Mouse (Mus musculus) CD8-positive naive resting alpha-beta T cell, adult 2 months (primary cell): ENCODE results near the gene Nat10.
A peak's percentile ranks its signal among the peaks of the same experiment; 100 is the strongest.

Experiments
- DNase-seq, 2 experiments: peaks; one replicate each; pipeline ENCODE4 v3.0.0; 2022; ENCODE audit warnings: low read depth in 2 of 2, low spot score in 2 of 2

The Nat10 gene

GRCm38 (mm10) chr2:103692810-103693209, 68.3 kb downstream of the Nat10 start:
- DNase-seq = no peak

- no peak for DNase-seq
These were observed 69.8 kb downstream of the Nat10 start for GRCm38 (mm10) chr2:103691278-103691677.

GRCm38 (mm10) chr2:103690828-103691227, 70.2 kb downstream of the Nat10 start:
- no peak for DNase-seq

- no peak for DNase-seq
These were observed 70.6 kb downstream of the Nat10 start for GRCm38 (mm10) chr2:103690425-103690824.

- DNase-seq = no peak
These were observed 73.2 kb downstream of the Nat10 start for GRCm38 (mm10) chr2:103687888-103688287.

GRCm38 (mm10) chr2:103687143-103687542, 73.9 kb downstream of the Nat10 start:
- no peak for DNase-seq

- no peak for DNase-seq
These were observed 75.5 kb downstream of the Nat10 start for GRCm38 (mm10) chr2:103685581-103685980.

- DNase-seq = no peak
These were observed 76.0 kb downstream of the Nat10 start for GRCm38 (mm10) chr2:103684926-103685577.

- DNase-seq = no peak
These were observed 76.6 kb downstream of the Nat10 start for GRCm38 (mm10) chr2:103684431-103684830.

- DNase-seq = peak; percentile 40 to 41
These were observed 78.1 kb downstream of the Nat10 start for GRCm38 (mm10) chr2:103682927-103683442.

GRCm38 (mm10) chr2:103682261-103682722, 78.8 kb downstream of the Nat10 start:
- DNase-seq = peak; percentile 82 to 86

- no peak for DNase-seq
These were observed 79.9 kb downstream of the Nat10 start for GRCm38 (mm10) chr2:103681149-103681548.

- no peak for DNase-seq
These were observed 80.5 kb downstream of the Nat10 start for GRCm38 (mm10) chr2:103680364-103681110.

GRCm38 (mm10) chr2:103678433-103678832, 82.6 kb downstream of the Nat10 start:
- no peak for DNase-seq

GRCm38 (mm10) chr2:103677614-103678369, 83.3 kb downstream of the Nat10 start:
- no peak for DNase-seq

- no peak for DNase-seq
These were observed 84.3 kb downstream of the Nat10 start for GRCm38 (mm10) chr2:103676808-103677207.

- DNase-seq = no peak
These were observed 85.7 kb downstream of the Nat10 start for GRCm38 (mm10) chr2:103675391-103675790.

GRCm38 (mm10) chr2:103673609-103674008, 87.5 kb downstream of the Nat10 start:
- no peak for DNase-seq

- no peak for DNase-seq
These were observed 88.4 kb downstream of the Nat10 start for GRCm38 (mm10) chr2:103672573-103673119.
